Mouse (Mus musculus) heart, adult 2 months (tissue): ENCODE measurements around the gene Nus1.

Experiments
- EP300 ChIP-seq: fragments of 200-500 bp; IDR thresholded peaks from 2 replicates; pipeline ENCODE4 v1.6.1; 2011; ENCODE audit warnings: low read depth, low read length, control low read depth; ENCODE audit not compliant: insufficient read depth
- POLR2A ChIP-seq: fragments of 200-500 bp; IDR thresholded peaks from 2 replicates; pipeline ENCODE4 v1.6.1; 2011; ENCODE audit warnings: mild to moderate bottlenecking, low read depth, low read length, control low read depth; ENCODE audit not compliant: insufficient read depth

DNA sequence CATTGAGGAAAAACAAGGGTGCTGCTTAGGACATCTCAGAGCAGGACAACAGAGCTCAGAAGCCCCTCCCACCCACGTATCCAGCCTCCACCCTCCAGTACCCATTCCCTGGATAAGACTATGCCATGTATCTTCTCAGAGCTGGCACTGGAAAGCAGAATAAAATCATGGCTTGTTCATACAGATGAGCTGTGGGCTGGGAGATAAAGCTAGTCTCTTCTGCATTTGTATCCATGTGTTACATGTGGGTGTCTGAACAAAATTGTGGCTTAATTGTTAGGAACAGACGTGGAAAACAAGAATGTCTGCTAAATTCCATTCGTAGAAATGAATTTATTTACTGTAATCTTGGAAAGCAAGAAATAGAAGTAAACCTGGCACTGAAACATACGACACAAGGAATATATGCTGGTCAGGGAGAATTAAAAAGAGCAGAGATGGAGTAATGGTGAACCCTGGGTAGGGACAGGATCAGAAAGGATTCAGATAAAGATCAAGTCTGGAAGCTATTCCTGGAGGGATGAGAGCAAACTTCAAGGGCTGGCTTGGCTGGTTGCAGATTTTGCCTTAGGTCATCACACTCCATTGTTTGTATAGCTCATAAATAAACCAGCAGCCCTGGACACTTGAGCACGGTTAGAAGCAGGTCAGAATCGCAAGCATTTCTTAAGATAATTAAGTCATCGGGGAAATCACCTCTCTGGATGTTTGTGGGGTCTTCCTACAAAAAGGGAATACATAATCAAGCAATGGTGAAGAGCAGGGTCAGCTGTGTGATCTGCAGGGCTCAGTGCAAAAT is 46.8 kb downstream of the Nus1 start:
- no peak for TF ChIP-seq POLR2A
- TF ChIP-seq EP300: no peak
